Mouse (Mus musculus): ENCODE data around the gene Hspb2. TPM values are rescaled to one million over a fixed set of nuclear protein-coding genes. Genes with fewer than 3 reads are reported as not detected.

Hspb2 gene
- total and polyA plus RNA-seq, 3 experiments: not detected

- Histone ChIP-seq H3K36me3 (ENCODE audit: control insufficient read depth in 1 of 2, insufficient read depth in 2 of 2, low read length in 2 of 2) (no peaks in the 10 kb centered on the region), H3K4me3 (ENCODE audit: control insufficient read depth in 1 of 2, insufficient read depth in 1 of 2, low read depth in 2 of 2, low read length in 2 of 2) (no peak overlapping the region), H3K4me1 (ENCODE audit: control insufficient read depth in 1 of 2, insufficient read depth in 2 of 2, low read length in 2 of 2) (0 out of 4 replicates have a peak, but pooled peaks cover 0 to 2% of the 10 kb centered on the region in 2 experiments), H3K27me3 (ENCODE audit: control insufficient read depth in 1 of 2, insufficient read depth in 2 of 2, low read length in 2 of 2) (peaks cover 0 to 7% of the 10 kb centered on the region in 2 experiments; a peak in 3 of 4 replicates), H3K79me2 (ENCODE audit: control insufficient read depth, insufficient read depth, low read length, poor library complexity) (no peaks in the 10 kb centered on the region), H3K9ac (ENCODE audit: control insufficient read depth, low read depth, low read length, poor library complexity, severe bottlenecking) (no peak overlapping the region), H3K9me3 (replicated peaks; ENCODE audit: insufficient read depth, low read length) (no peaks in the 10 kb centered on the region), H3K27ac (ENCODE audit: control insufficient read depth, low read depth, low read length) (no peak overlapping the region)
- no peak for TF ChIP-seq TBP (IDR thresholded peaks at IDR 0.05; ENCODE audit: low read depth, low read length)
- TF ChIP-seq E2F4 (IDR thresholded peaks at IDR 0.05; ENCODE audit: borderline replicate concordance, low read depth, low read length): no peak
- no peak for TF ChIP-seq MAFK (IDR thresholded peaks at IDR 0.05; ENCODE audit: borderline replicate concordance, low read depth, low read length)
- no peak for TF ChIP-seq USF2 (IDR thresholded peaks at IDR 0.05; ENCODE audit: borderline replicate concordance in 1 of 2, insufficient read depth in 1 of 2, low read depth in 1 of 2, low read length in 2 of 2)
- TF ChIP-seq NRF1 (IDR thresholded peaks at IDR 0.05; ENCODE audit: insufficient read depth, low read depth, low read length, poor library complexity, severe bottlenecking): no peak
- TF ChIP-seq POLR2A (IDR thresholded peaks at IDR 0.05; ENCODE audit: control insufficient read depth in 1 of 2, insufficient read depth in 1 of 2, low read depth in 1 of 2, low read length in 2 of 2, poor library complexity in 1 of 2): no peak
- TF ChIP-seq ZNF384 (IDR thresholded peaks at IDR 0.05; ENCODE audit: low read depth, low read length): no peak
- no peak for TF ChIP-seq JUND (IDR thresholded peaks at IDR 0.05; ENCODE audit: low read depth, low read length)
- no peak for TF ChIP-seq GABPA (IDR thresholded peaks at IDR 0.05; ENCODE audit: low read depth, low read length)
- TF ChIP-seq MAX (IDR thresholded peaks at IDR 0.05; ENCODE audit: low read length): no peak
- DNase-seq (ENCODE audit: low read depth, low spot score): no peak
These were observed 26.1 kb downstream of the Hspb2 start for GRCm38 (mm10) chr9:50725921-50726590.

GRCm38 (mm10) chr9:50724661-50725330 is 27.4 kb downstream of the Hspb2 start:
- no peaks in the 10 kb centered on the region for H3K9me3 ChIP-seq (replicated peaks; ENCODE audit: insufficient read depth, low read length)
- H3K27ac ChIP-seq (ENCODE audit: control insufficient read depth, low read depth, low read length): no peak overlapping the region
- no peak overlapping the region for H3K4me3 ChIP-seq (ENCODE audit: control insufficient read depth in 1 of 2, insufficient read depth in 1 of 2, low read depth in 2 of 2, low read length in 2 of 2)
- DNase-seq (ENCODE audit: low read depth, low spot score): no peak
- H3K79me2 ChIP-seq (ENCODE audit: control insufficient read depth, insufficient read depth, low read length, poor library complexity): no peaks in the 10 kb centered on the region
- TF ChIP-seq MAZ (IDR thresholded peaks at IDR 0.05; ENCODE audit: low read depth, low read length) (no peak), TCF12 (IDR thresholded peaks at IDR 0.05; ENCODE audit: low read depth, low read length) (no peak), POLR2AphosphoS5 (IDR thresholded peaks at IDR 0.05; ENCODE audit: borderline replicate concordance, low read depth, low read length) (no peak), POLR2AphosphoS2 (IDR thresholded peaks at IDR 0.05; ENCODE audit: low read length) (no peak), E2F4 (IDR thresholded peaks at IDR 0.05; ENCODE audit: borderline replicate concordance, low read depth, low read length) (no peak), TBP (IDR thresholded peaks at IDR 0.05; ENCODE audit: low read depth, low read length) (no peak), USF2 (IDR thresholded peaks at IDR 0.05; ENCODE audit: borderline replicate concordance in 1 of 2, insufficient read depth in 1 of 2, low read depth in 1 of 2, low read length in 2 of 2) (no peak), TAL1 (IDR thresholded peaks at IDR 0.05; ENCODE audit: low read length) (no peak), BHLHE40 (IDR thresholded peaks at IDR 0.05; ENCODE audit: borderline replicate concordance, low read depth, low read length) (no peak), RAD21 (IDR thresholded peaks at IDR 0.05; ENCODE audit: low read depth, low read length) (no peak)
- no peak overlapping the region for H3K9ac ChIP-seq (ENCODE audit: control insufficient read depth, low read depth, low read length, poor library complexity, severe bottlenecking)
- H3K36me3 ChIP-seq (ENCODE audit: control insufficient read depth in 1 of 2, insufficient read depth in 2 of 2, low read length in 2 of 2): no peaks in the 10 kb centered on the region
- 0 out of 4 replicates have a peak, but pooled peaks cover 0 to 2% of the 10 kb centered on the region in 2 experiments for H3K4me1 ChIP-seq (ENCODE audit: control insufficient read depth in 1 of 2, insufficient read depth in 2 of 2, low read length in 2 of 2)
- H3K27me3 ChIP-seq (ENCODE audit: control insufficient read depth in 1 of 2, insufficient read depth in 2 of 2, low read length in 2 of 2): peaks cover 3 to 9% of the 10 kb centered on the region in 2 experiments

Data from MEL (cell line).